Mouse (Mus musculus): Measurements from ENCODE around the gene Gulp1. TPM values are rescaled to one million over a fixed set of nuclear protein-coding genes. Genes with fewer than 3 reads are reported as not detected.

Gene Gulp1
- polyA plus RNA-seq, 1 experiment from 2014 or later: 31.4 TPM

- Histone ChIP-seq H3K9ac (no peak overlapping the region), H3K9me3 (no peaks in the 10 kb centered on the region), H3K27me3 (no peaks in the 10 kb centered on the region), H3K4me1 (no peaks in the 10 kb centered on the region), H3K4me3 (no peak overlapping the region), H3K36me3 (no peaks in the 10 kb centered on the region), H3K27ac (no peak overlapping the region), H3K4me2 (no peak overlapping the region)
- ATAC-seq (ENCODE audit: borderline replicate concordance, extremely low read depth, low FRiP score, low TSS enrichment): no peak
- WGBS: 0% methylated on average over 2 of the region's 2 CpGs
Measured at GRCm38 (mm10) chr1:44745711-44746110, 194.4 kb downstream of the Gulp1 start.

GRCm38 (mm10) chr1:44750731-44751730, 199.7 kb downstream of the Gulp1 start:
- Histone ChIP-seq H3K27me3 (no peaks in the 10 kb centered on the region), H3K9ac (no peak overlapping the region), H3K9me3 (no peaks in the 10 kb centered on the region), H3K4me3 (no peak overlapping the region), H3K27ac (peak overlapping the region; percentile 61), H3K4me1 (no peaks in the 10 kb centered on the region), H3K4me2 (no peak overlapping the region), H3K36me3 (no peaks in the 10 kb centered on the region)
- WGBS: 49% methylated on average over 5 of the region's 5 CpGs
- ATAC-seq (ENCODE audit: borderline replicate concordance, extremely low read depth, low FRiP score, low TSS enrichment): peak; percentile 70; the same call in 1 of the 2 replicates

DNA sequence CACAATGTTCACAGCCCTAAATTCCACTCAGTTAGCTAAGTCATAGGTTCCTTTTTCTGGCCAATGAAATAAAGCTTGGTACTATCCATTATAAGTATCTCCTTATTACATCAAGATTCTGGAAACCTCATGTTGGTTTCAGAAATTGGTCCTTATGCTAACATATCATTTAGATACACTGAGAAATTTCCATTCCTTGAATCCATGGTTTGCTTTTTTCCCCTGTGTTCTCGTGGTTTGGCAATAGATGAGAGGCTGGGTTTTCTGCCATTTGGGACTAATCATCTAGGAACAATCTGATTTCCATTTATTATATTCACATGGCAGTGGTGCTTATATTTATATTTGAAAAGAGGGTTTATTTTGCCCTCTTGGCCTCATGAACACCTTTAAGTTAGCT, 226.9 kb downstream of the Gulp1 start:
- Histone ChIP-seq H3K27me3 (no peaks in the 10 kb centered on the region), H3K27ac (no peak overlapping the region), H3K9me3 (no peaks in the 10 kb centered on the region), H3K9ac (no peak overlapping the region), H3K4me3 (no peak overlapping the region), H3K4me1 (no peaks in the 10 kb centered on the region), H3K4me2 (no peak overlapping the region), H3K36me3 (no peaks in the 10 kb centered on the region)
- 41% methylated on average over 1 of the region's 1 CpGs for WGBS
- no peak for ATAC-seq (ENCODE audit: borderline replicate concordance, extremely low read depth, low FRiP score, low TSS enrichment)

GRCm38 (mm10) chr1:44803594-44804372, 252.5 kb downstream of the Gulp1 start:
- Histone ChIP-seq H3K4me1 (0 out of 2 replicates have a peak, but pooled peaks cover 3% of the 10 kb centered on the region), H3K4me3 (no peak overlapping the region), H3K27ac (no peak overlapping the region), H3K9ac (no peak overlapping the region), H3K4me2 (no peak overlapping the region), H3K36me3 (no peaks in the 10 kb centered on the region), H3K9me3 (no peaks in the 10 kb centered on the region), H3K27me3 (no peaks in the 10 kb centered on the region)
- 38% methylated on average over 4 of the region's 4 CpGs for WGBS
- peak; percentile 57; the same call in 1 of the 2 replicates for ATAC-seq (ENCODE audit: borderline replicate concordance, extremely low read depth, low FRiP score, low TSS enrichment)

GRCm38 (mm10) chr1:44806368-44806767, 255.1 kb downstream of the Gulp1 start:
- no peaks in the 10 kb centered on the region for H3K36me3 ChIP-seq
- no peak overlapping the region for H3K9ac ChIP-seq
- H3K27ac ChIP-seq: no peak overlapping the region
- no peak overlapping the region for H3K4me2 ChIP-seq
- H3K9me3 ChIP-seq: no peaks in the 10 kb centered on the region
- H3K4me1 ChIP-seq: 0 out of 2 replicates have a peak, but pooled peaks cover 3% of the 10 kb centered on the region
- no peaks in the 10 kb centered on the region for H3K27me3 ChIP-seq
- H3K4me3 ChIP-seq: no peak overlapping the region
- peak; percentile 55; the same call in 1 of the 2 replicates for ATAC-seq (ENCODE audit: borderline replicate concordance, extremely low read depth, low FRiP score, low TSS enrichment)

DNA sequence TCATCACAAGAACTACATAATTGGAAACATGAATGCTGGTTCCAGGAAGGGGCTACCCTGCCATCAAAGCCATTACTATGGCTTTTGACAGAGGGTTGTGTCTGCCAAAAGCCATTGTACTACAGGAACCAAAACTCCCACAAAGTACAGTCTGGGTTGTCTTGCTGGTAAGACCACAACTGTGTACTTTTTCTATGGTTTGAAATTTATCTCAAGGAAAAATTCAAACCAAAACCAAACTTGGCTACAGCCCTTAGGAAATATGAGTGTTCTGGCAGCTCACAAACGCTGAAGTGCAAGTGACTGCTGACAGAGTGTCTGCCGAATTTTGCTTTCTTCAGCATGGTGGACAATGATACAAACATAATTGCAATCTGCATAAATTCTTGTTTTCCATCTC, 259.0 kb downstream of the Gulp1 start:
- no peaks in the 10 kb centered on the region for H3K36me3 ChIP-seq
- WGBS: 38% methylated on average over 2 of the region's 2 CpGs
- no peaks in the 10 kb centered on the region for H3K9me3 ChIP-seq
- H3K9ac ChIP-seq: no peak overlapping the region
- no peak for ATAC-seq (ENCODE audit: borderline replicate concordance, extremely low read depth, low FRiP score, low TSS enrichment)
- H3K4me2 ChIP-seq: no peak overlapping the region
- H3K4me1 ChIP-seq: 0 out of 2 replicates have a peak, but pooled peaks cover 3% of the 10 kb centered on the region
- no peak overlapping the region for H3K4me3 ChIP-seq
- H3K27ac ChIP-seq: no peak overlapping the region
- no peaks in the 10 kb centered on the region for H3K27me3 ChIP-seq

DNA sequence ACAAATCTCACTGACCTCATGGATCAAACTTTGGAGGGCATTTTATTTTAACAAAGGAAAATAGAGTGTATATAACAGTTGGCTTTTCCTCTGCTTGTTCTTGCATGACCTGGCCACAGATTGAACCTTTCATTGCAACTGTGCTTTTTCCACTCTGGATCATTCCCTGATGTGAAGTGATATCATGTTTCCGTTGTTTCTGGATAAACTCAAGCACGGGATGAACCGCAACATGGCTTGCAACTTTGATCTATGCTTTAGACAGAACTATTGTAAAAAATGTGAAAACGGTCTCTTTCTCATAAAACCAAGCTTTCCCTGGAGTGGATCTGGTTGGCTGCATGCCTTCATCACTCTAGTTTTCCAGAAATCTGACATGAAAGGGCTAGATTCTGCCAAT, 282.6 kb downstream of the Gulp1 start:
- H3K9me3 ChIP-seq: no peaks in the 10 kb centered on the region
- H3K4me2 ChIP-seq: no peak overlapping the region
- H3K27ac ChIP-seq: no peak overlapping the region
- H3K27me3 ChIP-seq: no peaks in the 10 kb centered on the region
- H3K4me3 ChIP-seq: no peak overlapping the region
- H3K36me3 ChIP-seq: no peaks in the 10 kb centered on the region
- WGBS: 68% methylated on average over 4 of the region's 4 CpGs
- no peak overlapping the region for H3K9ac ChIP-seq
- H3K4me1 ChIP-seq: no peaks in the 10 kb centered on the region
- ATAC-seq (ENCODE audit: borderline replicate concordance, extremely low read depth, low FRiP score, low TSS enrichment): no peak

All from lung, embryonic 15.5 days (tissue).